Mouse (Mus musculus) testis, adult 2 months (tissue): ENCODE data around the gene Jade3.

Experiments
- CTCF ChIP-seq: fragments of 200-500 bp; IDR thresholded peaks from 2 replicates; pipeline ENCODE4 v1.5.1; 2012; ENCODE audit warnings: low read depth, mild to moderate bottlenecking, inconsistent platforms, low read length, moderate library complexity; ENCODE audit not compliant: control insufficient read depth, insufficient read depth, insufficient replicate concordance
- POLR2A ChIP-seq: fragments of 200-500 bp; IDR thresholded peaks from 2 replicates; pipeline ENCODE4 v1.6.1; 2012; ENCODE audit warnings: low read depth, mild to moderate bottlenecking, inconsistent platforms, low read length, moderate library complexity; ENCODE audit not compliant: control insufficient read depth

- TF ChIP-seq CTCF = no peak
- no peak for TF ChIP-seq POLR2A
These were observed 21.4 kb upstream of the Jade3 start for GRCm38 (mm10) chrX:20404068-20404467.
